ENCODE assay signal across 12 mouse cellular contexts in genomic region chr11:31744076-31744785, GRCm38 (mm10).
DNase-seq lines count a peak whose midpoint lies in the region; ATAC-seq and TF ChIP-seq lines count a peak whose summit lies in the region.
"Had no signal": no experiment of that assay in that cellular context is flagged by ENCODE, and none has a peak within 500 bp of the region (broad histone marks: within the 10 kb centered on the region; RNA-seq: fewer than 3 reads in every experiment).

No protein-coding gene starts in this region.

- H3K27me3 ChIP-seq in midbrain, embryonic 13.5 days, result no peaks in the 10 kb centered on the region
- H3K27me3 ChIP-seq: forebrain, embryonic 15.5 days had no signal

- peaks cover 5 to 22% of the 10 kb centered on the region in 2 experiments; a peak in 3 of 4 replicates for H3K4me1 ChIP-seq in ES-E14 (ENCODE audit: control insufficient read depth in 2 of 2, insufficient read depth in 2 of 2, low read length in 2 of 2, poor library complexity in 1 of 2)
- peaks cover 29% of the 10 kb centered on the region for H3K4me1 ChIP-seq in midbrain, embryonic 13.5 days (replicated peaks)

- WGBS in midbrain, embryonic 13.5 days, result 79% methylated on average over 12 of the region's 12 CpGs

- no peak overlapping the region for H3K27ac ChIP-seq in ES-E14 (ENCODE audit: insufficient read depth, low read depth, low read length, poor library complexity, severe bottlenecking)
- no peak overlapping the region for H3K27ac ChIP-seq in midbrain, embryonic 13.5 days
- H3K27ac ChIP-seq: forebrain, embryonic 15.5 days; liver, embryonic 15.5 days had no signal

- no peaks in the 10 kb centered on the region for H3K9me3 ChIP-seq in ES-E14 (ENCODE audit: control insufficient read depth, insufficient read depth, low read depth, low read length)
- H3K9me3 ChIP-seq in midbrain, embryonic 13.5 days, result no peaks in the 10 kb centered on the region
- H3K9me3 ChIP-seq: forebrain, embryonic 15.5 days; liver, embryonic 15.5 days had no signal

- H3K4me2 ChIP-seq in midbrain, embryonic 13.5 days (replicated peaks), result no peak overlapping the region
- H3K4me2 ChIP-seq: forebrain, embryonic 15.5 days; liver, embryonic 15.5 days had no signal

- ATAC-seq in midbrain, embryonic 13.5 days, result 0 out of 2 replicates have a peak, but pooled peaks have one; percentile 5
- ATAC-seq: forebrain, embryonic 15.5 days; intestine, postnatal 0 days had no signal

- H3K36me3 ChIP-seq in ES-E14 (ENCODE audit: control insufficient read depth, insufficient read depth, low read length, poor library complexity, severe bottlenecking), result no peaks in the 10 kb centered on the region
- H3K36me3 ChIP-seq in midbrain, embryonic 13.5 days, result no peaks in the 10 kb centered on the region
- H3K36me3 ChIP-seq: forebrain, embryonic 15.5 days; liver, embryonic 15.5 days had no signal

- H3K9ac ChIP-seq in ES-E14 (ENCODE audit: insufficient read depth, low read depth, low read length, poor library complexity, severe bottlenecking), result no peak overlapping the region
- no peak overlapping the region for H3K9ac ChIP-seq in midbrain, embryonic 13.5 days (replicated peaks)
- H3K9ac ChIP-seq: forebrain, embryonic 15.5 days; liver, embryonic 15.5 days had no signal

- H3K4me3 ChIP-seq in ES-E14 (ENCODE audit: insufficient read depth in 1 of 2, low read depth in 1 of 2, low read length in 2 of 2, poor library complexity in 1 of 2, severe bottlenecking in 1 of 2), result no peak overlapping the region
- no peak overlapping the region for H3K4me3 ChIP-seq in midbrain, embryonic 13.5 days (replicated peaks)
- H3K4me3 ChIP-seq: forebrain, embryonic 15.5 days; liver, embryonic 15.5 days had no signal

- DNase-seq in kidney, adult 11 months, result peak; percentile 62
- no peak for DNase-seq in kidney, postnatal 4 days
- DNase-seq in ES-E14 (ENCODE audit: low read depth, low spot score), result peak; percentile 25
- peak; percentile 66 for DNase-seq in kidney, postnatal 14 days
- no peak for DNase-seq in right cerebral cortex, postnatal 14 days
- DNase-seq in frontal cortex, postnatal 14 days (ENCODE audit: low spot score in 2 of 2), result no peak
- DNase-seq in gastrocnemius, postnatal 10 days, result no peak
- DNase-seq: cerebellum, adult 9-11 months had no signal

- in situ Hi-C loops in ES-E14 (cut with MboI; ENCODE audit: low sequenced_read_pairs in 2 of 2, unreplicated experiment in 2 of 2), result no loop called here

TF ChIP-seq in ES-E14, 5 proteins besides CTCF, POLR2A, EP300 and RAD21:
- TF ChIP-seq MAFK (IDR thresholded peaks at IDR 0.05; ENCODE audit: insufficient read depth, low read depth, low read length) (no peak), ZNF384 (IDR thresholded peaks at IDR 0.05; ENCODE audit: low read depth, low read length) (peak; percentile 96)

Comparison
In these comparisons a context has a peak if more than half of its experiments do, and no peak if none do; other contexts are left out.
1. DNase-seq: peak in kidney, adult 11 months (single experiment), ES-E14 (single experiment) and kidney, postnatal 14 days (single experiment); none in kidney, postnatal 4 days (0 of 2), right cerebral cortex, postnatal 14 days (single experiment), frontal cortex, postnatal 14 days (0 of 2) and gastrocnemius, postnatal 10 days (single experiment).